Comparison of ENCODE assay signal across 10 mouse cellular contexts in genomic region chr16:11021403-11022112, GRCm38 (mm10). TPM values are rescaled to one million over a fixed set of nuclear protein-coding genes. Genes with fewer than 3 reads are reported as not detected.
DNase-seq lines count a peak whose midpoint lies in the region; ATAC-seq and TF ChIP-seq lines count a peak whose summit lies in the region.
"Had no signal": no experiment of that assay in that cellular context is flagged by ENCODE, and none has a peak within 500 bp of the region (broad histone marks: within the 10 kb centered on the region; RNA-seq: fewer than 3 reads in every experiment).

No protein-coding gene starts in this region.

- H3K27me3 ChIP-seq in lung, embryonic 14.5 days (ENCODE audit: insufficient read depth, low read length) = no peaks in the 10 kb centered on the region
- H3K27me3 ChIP-seq in embryonic facial prominence, embryonic 14.5 days (replicated peaks; ENCODE audit: control insufficient read depth, insufficient read depth, low read length) = no peaks in the 10 kb centered on the region
- no peaks in the 10 kb centered on the region for H3K27me3 ChIP-seq in midbrain, embryonic 12.5 days
- no peaks in the 10 kb centered on the region for H3K27me3 ChIP-seq in intestine, embryonic 16.5 days (replicated peaks; ENCODE audit: control insufficient read depth, insufficient read depth, low read length)
- no peaks in the 10 kb centered on the region for H3K27me3 ChIP-seq in heart, adult 2 months (ENCODE audit: control insufficient read depth, insufficient read depth, low read length)

- TF ChIP-seq EP300 in heart, adult 2 months (IDR thresholded peaks at IDR 0.05; ENCODE audit: insufficient read depth, low read depth, low read length) = no peak

- 0 out of 2 replicates have a peak, but pooled peaks cover 7% of the 10 kb centered on the region for H3K4me1 ChIP-seq in lung, embryonic 14.5 days (ENCODE audit: insufficient read depth)
- peaks cover 1% of the 10 kb centered on the region; the same call in 1 of the 2 replicates for H3K4me1 ChIP-seq in bone marrow, adult 2 months (ENCODE audit: control insufficient read depth, insufficient read depth, low read length)
- peaks cover 6% of the 10 kb centered on the region; the same call in 1 of the 2 replicates for H3K4me1 ChIP-seq in embryonic facial prominence, embryonic 14.5 days (ENCODE audit: control insufficient read depth, insufficient read depth, low read length)
- H3K4me1 ChIP-seq in midbrain, embryonic 12.5 days = no peaks in the 10 kb centered on the region
- H3K4me1 ChIP-seq in intestine, embryonic 16.5 days (ENCODE audit: control insufficient read depth, insufficient read depth, low read length) = peaks cover 9% of the 10 kb centered on the region; the same call in 1 of the 2 replicates
- peaks cover 5% of the 10 kb centered on the region for H3K4me1 ChIP-seq in heart, adult 2 months (ENCODE audit: control insufficient read depth, insufficient read depth, low read length)

- no peak overlapping the region for H3K4me2 ChIP-seq in lung, embryonic 14.5 days
- no peak overlapping the region for H3K4me2 ChIP-seq in embryonic facial prominence, embryonic 14.5 days (ENCODE audit: low read depth, low read length)
- H3K4me2 ChIP-seq in midbrain, embryonic 12.5 days (replicated peaks) = no peak overlapping the region
- H3K4me2 ChIP-seq in intestine, embryonic 16.5 days (ENCODE audit: low read depth, low read length) = no peak overlapping the region
- H3K4me2 ChIP-seq: liver, embryonic 11.5 days had no signal

- H3K36me3 ChIP-seq in lung, embryonic 14.5 days (ENCODE audit: insufficient read depth) = no peaks in the 10 kb centered on the region
- no peaks in the 10 kb centered on the region for H3K36me3 ChIP-seq in embryonic facial prominence, embryonic 14.5 days (ENCODE audit: control insufficient read depth, insufficient read depth, low read length)
- H3K36me3 ChIP-seq in midbrain, embryonic 12.5 days = no peaks in the 10 kb centered on the region
- H3K36me3 ChIP-seq in intestine, embryonic 16.5 days (ENCODE audit: control insufficient read depth, insufficient read depth, low read length) = no peaks in the 10 kb centered on the region
- no peaks in the 10 kb centered on the region for H3K36me3 ChIP-seq in heart, adult 2 months (ENCODE audit: control insufficient read depth, insufficient read depth, low read length)

- no peak overlapping the region for H3K4me3 ChIP-seq in lung, embryonic 14.5 days (ENCODE audit: low read depth, low read length)
- no peak overlapping the region for H3K4me3 ChIP-seq in bone marrow, adult 2 months (replicated peaks; ENCODE audit: control insufficient read depth, low read depth, low read length)
- no peak overlapping the region for H3K4me3 ChIP-seq in embryonic facial prominence, embryonic 14.5 days (ENCODE audit: low read depth, low read length)
- no peak overlapping the region for H3K4me3 ChIP-seq in midbrain, embryonic 12.5 days
- no peak overlapping the region for H3K4me3 ChIP-seq in intestine, embryonic 16.5 days (ENCODE audit: low read length)
- H3K4me3 ChIP-seq in heart, adult 2 months = no peak overlapping the region

- H3K79me2 ChIP-seq in heart, adult 2 months (replicated peaks; ENCODE audit: control insufficient read depth, insufficient read depth, low read length) = no peaks in the 10 kb centered on the region

- no peak overlapping the region for H3K27ac ChIP-seq in lung, embryonic 14.5 days (ENCODE audit: low read depth)
- H3K27ac ChIP-seq in bone marrow, adult 2 months (ENCODE audit: control insufficient read depth, insufficient read depth, low read depth, low read length, poor library complexity) = peak overlapping the region; percentile 83
- H3K27ac ChIP-seq in embryonic facial prominence, embryonic 14.5 days (replicated peaks; ENCODE audit: low read depth, low read length) = peak overlapping the region; percentile 3
- H3K27ac ChIP-seq in midbrain, embryonic 12.5 days (replicated peaks) = peak overlapping the region; percentile 47
- H3K27ac ChIP-seq in intestine, embryonic 16.5 days (ENCODE audit: low read length) = no peak overlapping the region
- H3K27ac ChIP-seq in heart, adult 2 months = no peak overlapping the region

- no peaks in the 10 kb centered on the region for H3K9me3 ChIP-seq in lung, embryonic 14.5 days (ENCODE audit: low read depth, low read length)
- no peaks in the 10 kb centered on the region for H3K9me3 ChIP-seq in embryonic facial prominence, embryonic 14.5 days (ENCODE audit: control insufficient read depth, low read length)
- H3K9me3 ChIP-seq in midbrain, embryonic 12.5 days = no peaks in the 10 kb centered on the region
- no peaks in the 10 kb centered on the region for H3K9me3 ChIP-seq in intestine, embryonic 16.5 days (ENCODE audit: control insufficient read depth, low read length)

- peak; percentile 73 for DNase-seq in lung, embryonic 14.5 days
- no peak for DNase-seq in lung, postnatal 25 days (ENCODE audit: low spot score)
- peak; percentile 84 for DNase-seq in embryonic facial prominence, embryonic 14.5 days (ENCODE audit: low spot score)
- DNase-seq in spleen, postnatal 10 days (ENCODE audit: low spot score in 2 of 2) = no peak
- DNase-seq in heart, adult 2 months = no peak
- DNase-seq: kidney, postnatal 4 days had no signal

- no peak overlapping the region for H3K9ac ChIP-seq in lung, embryonic 14.5 days
- H3K9ac ChIP-seq in embryonic facial prominence, embryonic 14.5 days (ENCODE audit: low read depth, low read length) = no peak overlapping the region
- H3K9ac ChIP-seq in midbrain, embryonic 12.5 days (replicated peaks) = no peak overlapping the region
- no peak overlapping the region for H3K9ac ChIP-seq in intestine, embryonic 16.5 days (ENCODE audit: low read depth, low read length)
- no peak overlapping the region for H3K9ac ChIP-seq in heart, adult 2 months (ENCODE audit: low read depth, low read length)

- intact Hi-C loops in heart, adult 2 months (cut with DNase I) = no loop called here

- no peak for TF ChIP-seq CTCF in lung, embryonic 14.5 days (IDR thresholded peaks at IDR 0.05; ENCODE audit: low read depth)
- TF ChIP-seq CTCF in bone marrow, adult 2 months (IDR thresholded peaks at IDR 0.05; ENCODE audit: control insufficient read depth, insufficient read depth, low read length) = no peak
- TF ChIP-seq CTCF in heart, adult 2 months (IDR thresholded peaks at IDR 0.05) = no peak

- WGBS in lung, embryonic 14.5 days = 48% methylated on average over 3 of the region's 3 CpGs
- 74% methylated on average over 3 of the region's 3 CpGs for WGBS in bone marrow, adult 2 months
- 28% methylated on average over 3 of the region's 3 CpGs for WGBS in embryonic facial prominence, embryonic 14.5 days
- WGBS in midbrain, embryonic 12.5 days = 71% methylated on average over 3 of the region's 3 CpGs
- WGBS in intestine, embryonic 16.5 days = 54% methylated on average over 3 of the region's 3 CpGs
- 69% methylated on average over 3 of the region's 3 CpGs for WGBS in heart, adult 2 months

- ATAC-seq in lung, embryonic 14.5 days (ENCODE audit: insufficient read depth) = 0 out of 2 replicates have a peak, but pooled peaks have one; percentile 52
- ATAC-seq in embryonic facial prominence, embryonic 14.5 days (ENCODE audit: low read depth) = peak; percentile 92
- peak; percentile 83 for ATAC-seq in midbrain, embryonic 12.5 days (ENCODE audit: low FRiP score, low read depth)
- no peak for ATAC-seq in intestine, embryonic 16.5 days

- TF ChIP-seq POLR2A in bone marrow, adult 2 months (IDR thresholded peaks at IDR 0.05; ENCODE audit: borderline replicate concordance, control insufficient read depth, low read depth, low read length) = no peak
- no peak for TF ChIP-seq POLR2A in heart, adult 2 months (IDR thresholded peaks at IDR 0.05; ENCODE audit: insufficient read depth, low read depth, low read length)

RNA-seq across cellular contexts. Expression of gene Snn, which starts 39.2 kb away (rescaled TPM):
- polyA plus RNA-seq in lung, embryonic 14.5 days (2014; fragmentation: Nextera tagmentation; extraction: Ambion mirVana) = 56.7 and 57.7 TPM in 2 replicates
- polyA plus RNA-seq in bone marrow, adult 2 months (2011; ENCODE audit: insufficient read depth, insufficient read length, low replicate concordance, missing spikeins) = 12.6 and 21.6 TPM in 2 replicates
- 46.9 and 55.5 TPM in 2 replicates for polyA plus RNA-seq in embryonic facial prominence, embryonic 14.5 days (2014; fragmentation: Nextera tagmentation; extraction: Ambion mirVana)
- polyA plus RNA-seq in midbrain, embryonic 12.5 days (2016; fragmentation: Nextera tagmentation; extraction: Ambion mirVana) = 106 and 113 TPM in 2 replicates
- 19.1 and 20.4 TPM in 2 replicates for polyA plus RNA-seq in intestine, embryonic 16.5 days (2015; fragmentation: Nextera tagmentation; extraction: Ambion mirVana)
- 10 to 100 TPM; 22.6 to 32.3 TPM for total RNA-seq in heart, adult 2 months (2021)
- polyA plus RNA-seq in heart, adult 2 months (2012; rRNA removed) = 23.9 and 32.2 TPM in 2 replicates

RNA-seq across cellular contexts. Expression of gene Litaf, which starts 44.4 kb away (rescaled TPM):
- 112 and 116 TPM in 2 replicates for polyA plus RNA-seq in lung, embryonic 14.5 days (2014; fragmentation: Nextera tagmentation; extraction: Ambion mirVana)
- 21.6 and 41.1 TPM in 2 replicates for polyA plus RNA-seq in bone marrow, adult 2 months (2011; ENCODE audit: insufficient read depth, insufficient read length, low replicate concordance, missing spikeins)
- 88.9 and 101 TPM in 2 replicates for polyA plus RNA-seq in embryonic facial prominence, embryonic 14.5 days (2014; fragmentation: Nextera tagmentation; extraction: Ambion mirVana)
- polyA plus RNA-seq in midbrain, embryonic 12.5 days (2016; fragmentation: Nextera tagmentation; extraction: Ambion mirVana) = 39.5 and 42.4 TPM in 2 replicates
- polyA plus RNA-seq in intestine, embryonic 16.5 days (2015; fragmentation: Nextera tagmentation; extraction: Ambion mirVana) = 110 and 114 TPM in 2 replicates
- total RNA-seq in heart, adult 2 months (2021) = 10 to 100 TPM; 19.6 to 25.0 TPM
- polyA plus RNA-seq in heart, adult 2 months (2012; rRNA removed) = 38.1 and 47.3 TPM in 2 replicates

Comparison
In these comparisons a context has a peak if more than half of its experiments do, and no peak if none do; other contexts are left out.
1. DNase-seq: peak in lung, embryonic 14.5 days (single experiment) and embryonic facial prominence, embryonic 14.5 days (single experiment); none in lung, postnatal 25 days (single experiment), spleen, postnatal 10 days (0 of 2) and heart, adult 2 months (0 of 2).
2. H3K27ac ChIP-seq: peak in bone marrow, adult 2 months (single experiment), embryonic facial prominence, embryonic 14.5 days (single experiment) and midbrain, embryonic 12.5 days (single experiment); none in lung, embryonic 14.5 days (single experiment), intestine, embryonic 16.5 days (single experiment) and heart, adult 2 months (single experiment).